Mouse (Mus musculus) CD4-positive, CD25-positive, alpha-beta regulatory T cell, adult 4 months (primary cell): ENCODE measurements at regions not wholly inside any gene's neighbourhood (a gene's known extent, or its start where the extent isn't known, plus 50 kb on each side); places are given as distances from the start of the nearest gene placed in this dataset.
A peak's percentile ranks its signal among the peaks of the same experiment; 100 is the strongest.

Experiments used
- ATAC-seq: one replicate; pipeline ENCODE4 v1.8.0; 2017

DNA sequence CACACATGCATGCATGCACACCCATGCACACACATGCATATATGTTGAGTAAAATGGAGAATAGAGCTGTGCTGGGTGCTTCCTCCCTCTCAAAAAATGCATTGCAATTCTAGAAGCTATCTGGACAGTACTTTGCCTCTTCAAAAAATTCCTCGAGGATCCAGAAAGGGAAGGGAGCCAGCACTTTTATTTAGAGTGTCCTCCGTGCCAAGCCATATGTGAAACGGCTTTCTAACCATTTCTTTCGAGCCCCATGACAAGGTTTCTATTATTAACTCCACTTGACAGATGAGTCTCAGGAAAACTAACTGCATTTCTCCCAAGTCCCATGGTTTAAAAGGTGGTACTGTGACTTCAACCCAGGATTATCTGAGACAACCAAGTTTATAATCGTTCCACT is 140.7 kb upstream of the Usp24 start:
- no peak for ATAC-seq

DNA sequence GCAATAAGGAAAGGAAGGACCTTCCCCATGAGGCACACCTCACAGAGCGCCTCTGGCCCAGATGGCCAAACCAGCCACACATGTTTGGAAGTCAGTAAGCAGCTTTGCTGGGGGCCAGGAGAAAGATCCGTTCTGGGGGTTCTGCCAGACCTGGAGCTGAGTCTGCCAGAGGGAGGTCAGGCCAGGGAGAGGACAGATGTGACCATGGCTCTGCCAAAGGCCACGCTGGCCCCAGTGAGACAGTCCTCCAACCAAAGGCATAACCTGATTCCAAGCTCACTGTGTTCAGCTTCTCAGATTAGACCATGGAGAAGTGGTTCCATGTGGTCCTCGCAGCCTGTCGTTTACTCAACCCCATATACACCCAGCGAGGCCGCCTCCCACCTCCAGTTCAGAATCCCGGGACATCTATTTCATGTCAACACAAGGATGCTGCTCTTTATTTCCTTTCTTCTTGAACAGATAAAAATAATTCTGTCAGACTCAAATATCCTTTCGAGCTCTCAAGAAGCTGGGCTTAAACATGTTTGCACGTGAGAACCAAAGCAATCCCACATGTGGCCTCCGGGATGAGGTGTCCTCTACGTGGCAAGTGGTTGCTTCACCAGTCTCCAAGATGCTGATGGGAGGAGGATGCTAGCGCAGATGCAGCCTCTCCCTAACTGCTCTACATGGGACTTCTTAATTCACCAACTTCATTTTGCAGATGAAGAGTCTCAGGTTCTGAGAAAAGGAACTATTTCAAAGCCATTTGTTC is 130.1 kb upstream of the Usp24 start:
- no peak for ATAC-seq

DNA sequence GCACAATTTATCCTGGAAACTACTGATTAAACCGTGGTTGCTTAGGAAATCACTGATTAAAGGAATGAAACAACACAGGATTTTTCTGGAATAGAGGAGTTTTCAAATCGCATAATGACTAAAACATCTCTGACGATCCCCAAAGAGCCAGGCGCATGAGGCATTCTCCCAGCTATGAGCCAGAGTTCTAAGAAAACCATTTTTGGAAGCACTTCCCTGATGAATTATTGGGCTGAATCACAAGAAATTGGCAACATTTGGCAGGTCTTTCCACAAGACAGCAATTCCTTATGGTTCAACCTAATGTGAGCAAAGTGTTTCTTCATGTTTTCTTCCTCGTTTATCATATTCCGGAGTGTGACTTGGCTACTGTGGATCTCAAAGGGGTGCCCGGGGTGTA is 129.3 kb upstream of the Usp24 start:
- ATAC-seq, result no peak

DNA sequence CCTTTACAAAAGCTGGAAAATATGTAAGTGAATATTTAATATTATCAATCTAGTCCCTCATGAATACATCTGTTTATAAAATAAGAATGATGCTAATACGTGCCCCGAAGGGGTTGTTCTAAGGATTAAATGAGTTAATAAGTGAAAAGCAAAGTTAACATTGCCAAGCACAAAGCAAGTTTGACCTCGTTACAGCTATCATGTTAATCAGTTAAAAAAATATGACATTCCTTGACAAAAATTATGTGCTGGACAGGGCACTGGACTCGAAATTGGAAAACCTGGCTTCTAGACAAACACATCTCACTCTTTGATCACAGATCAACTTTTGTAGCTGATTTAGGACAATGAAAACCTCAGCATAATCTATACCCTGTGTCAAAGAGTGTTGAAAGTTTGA is 125.8 kb upstream of the Usp24 start:
- no peak for ATAC-seq

DNA sequence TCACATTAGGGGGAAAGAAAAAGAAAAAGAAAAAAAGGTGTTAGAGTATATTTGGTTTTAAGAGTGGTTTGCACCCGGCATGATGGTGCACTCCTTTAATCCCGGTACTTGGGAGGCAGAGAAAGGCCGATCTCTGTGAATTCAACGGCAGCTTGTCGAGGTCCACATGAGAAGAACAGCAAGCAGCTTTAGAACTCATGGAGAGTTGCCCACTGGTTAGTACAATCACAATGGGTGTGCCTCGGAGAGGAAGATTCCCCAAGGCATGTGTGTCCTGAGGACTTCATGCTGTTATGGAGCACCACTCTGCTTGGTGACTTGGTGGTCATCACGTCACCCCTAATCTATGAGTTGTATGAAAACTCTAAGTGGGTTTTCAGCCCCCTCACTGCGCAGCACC is 124.7 kb upstream of the Usp24 start:
- ATAC-seq, result no peak

DNA sequence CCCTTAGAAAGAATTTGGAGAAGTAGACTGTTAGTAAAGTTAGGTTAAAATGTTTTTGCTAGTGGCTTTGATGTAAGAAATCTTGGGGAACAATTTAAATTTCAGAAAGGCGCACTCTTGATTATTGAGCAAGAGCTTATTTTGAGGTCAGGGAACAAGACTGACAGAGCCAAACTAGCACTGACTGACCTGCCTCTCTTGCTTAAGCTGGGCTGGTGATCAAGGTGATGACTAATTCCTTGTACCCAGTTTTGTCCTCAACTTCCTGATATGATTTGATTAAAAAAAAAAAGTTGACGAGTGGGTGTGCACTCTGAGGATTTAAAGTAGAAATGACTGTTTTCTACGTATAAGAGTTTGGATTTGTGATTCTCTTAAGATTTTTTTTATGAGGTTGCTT is 124.2 kb upstream of the Usp24 start:
- ATAC-seq, result no peak

DNA sequence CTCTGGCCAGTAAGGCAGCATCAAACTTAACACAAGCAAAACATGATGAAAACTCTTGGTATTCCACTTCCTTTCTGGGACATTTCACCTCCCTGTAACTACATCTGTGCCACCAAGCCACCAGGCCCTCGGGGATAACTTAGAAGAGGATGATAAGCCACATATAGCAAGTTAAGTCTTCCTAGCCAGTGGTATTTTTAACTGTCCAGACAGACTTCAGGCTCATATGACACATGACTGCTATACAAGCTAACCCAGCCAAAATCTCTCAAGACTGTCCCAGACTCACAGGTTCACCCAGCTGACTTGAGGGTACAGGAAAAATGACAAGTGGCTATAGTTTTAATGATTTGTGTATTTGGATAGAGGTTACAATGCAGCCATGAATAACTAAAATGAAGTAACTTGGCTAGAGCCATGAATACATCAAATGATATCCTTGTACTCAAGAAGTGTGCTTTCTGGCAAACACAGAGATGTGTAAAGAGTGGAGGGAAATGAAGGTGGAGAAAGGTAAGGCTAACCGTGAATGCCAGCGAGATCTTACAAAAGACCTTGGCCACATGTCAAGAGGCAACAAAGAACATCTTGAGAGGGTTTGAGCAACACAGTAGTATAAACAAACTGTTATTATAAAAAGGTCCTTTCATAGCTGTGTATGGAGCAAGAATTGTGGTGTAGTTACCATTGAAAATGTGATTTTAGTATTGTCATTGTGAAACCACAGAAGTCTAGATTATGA is 122.6 kb upstream of the Usp24 start:
- ATAC-seq, result no peak

DNA sequence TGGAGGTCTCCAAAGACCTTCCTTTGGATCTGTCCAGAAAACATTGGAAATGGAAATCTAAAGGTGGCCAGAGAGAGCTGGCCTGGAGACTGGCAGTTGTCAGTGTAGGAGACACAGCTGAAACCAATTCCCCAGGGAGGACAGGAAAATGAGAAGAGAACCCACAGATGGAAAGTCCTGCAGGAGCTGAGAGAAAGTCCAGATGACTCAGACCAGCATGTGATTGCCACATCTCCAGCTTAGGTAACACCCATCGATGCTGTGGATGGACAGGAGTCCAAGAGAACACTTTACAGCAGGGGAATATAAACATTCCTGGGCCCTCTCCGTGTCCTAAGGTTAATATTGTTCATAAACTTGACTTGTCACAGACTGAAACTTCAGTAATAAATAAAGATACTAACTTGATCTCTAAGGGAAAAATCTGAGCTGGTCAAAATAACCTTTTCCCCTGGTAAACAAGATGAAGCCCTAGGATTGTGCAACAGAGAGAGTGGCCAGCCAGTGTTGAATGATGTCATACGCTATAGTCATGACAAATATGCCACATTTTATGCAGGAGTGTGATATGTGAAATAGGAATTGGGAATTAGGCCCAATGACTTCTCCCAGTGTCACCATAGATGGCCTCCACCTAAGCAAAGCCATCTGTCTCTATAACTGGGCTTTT is 120.4 kb upstream of the Usp24 start:
- no peak for ATAC-seq

DNA sequence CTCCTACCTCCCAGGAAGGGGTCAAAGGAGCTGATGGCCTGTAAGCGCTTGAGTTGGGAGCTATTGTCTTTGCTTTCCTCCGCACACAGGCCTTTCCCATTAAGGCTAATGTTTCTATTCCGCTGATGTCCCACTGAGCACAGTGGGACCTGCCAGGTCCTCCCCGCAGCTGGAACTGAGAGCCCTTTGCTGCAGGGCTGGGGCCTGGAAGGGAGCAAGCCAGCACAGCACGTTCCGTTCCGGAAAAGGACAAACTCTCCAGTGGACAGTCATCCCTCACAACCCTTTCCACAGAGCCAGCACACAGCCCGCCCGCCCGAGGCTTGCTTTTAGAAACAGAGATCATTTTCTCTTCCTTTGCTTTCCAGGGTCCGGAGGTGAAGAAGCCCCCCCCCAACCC is 116.2 kb upstream of the Usp24 start:
- ATAC-seq, result no peak

DNA sequence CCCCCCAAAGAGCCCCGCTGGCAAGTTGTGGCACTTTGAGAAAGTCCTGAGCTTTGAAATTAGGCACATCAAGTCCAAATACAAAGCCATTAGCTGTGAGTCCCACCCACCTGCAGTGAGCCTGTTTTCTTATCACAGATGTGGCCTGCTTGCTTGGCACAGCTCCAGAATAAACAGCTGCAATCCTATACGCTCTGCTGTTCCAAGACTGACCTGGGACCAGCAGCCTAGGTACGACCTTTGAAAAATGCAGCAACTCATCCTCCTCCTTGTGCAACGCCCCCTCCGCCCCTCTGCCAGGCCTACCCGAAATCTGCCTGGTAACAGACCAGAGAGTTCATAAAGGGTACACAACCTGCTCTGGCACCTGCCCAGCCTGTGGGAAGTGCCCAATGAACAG is 115.8 kb upstream of the Usp24 start:
- ATAC-seq, result no peak

DNA sequence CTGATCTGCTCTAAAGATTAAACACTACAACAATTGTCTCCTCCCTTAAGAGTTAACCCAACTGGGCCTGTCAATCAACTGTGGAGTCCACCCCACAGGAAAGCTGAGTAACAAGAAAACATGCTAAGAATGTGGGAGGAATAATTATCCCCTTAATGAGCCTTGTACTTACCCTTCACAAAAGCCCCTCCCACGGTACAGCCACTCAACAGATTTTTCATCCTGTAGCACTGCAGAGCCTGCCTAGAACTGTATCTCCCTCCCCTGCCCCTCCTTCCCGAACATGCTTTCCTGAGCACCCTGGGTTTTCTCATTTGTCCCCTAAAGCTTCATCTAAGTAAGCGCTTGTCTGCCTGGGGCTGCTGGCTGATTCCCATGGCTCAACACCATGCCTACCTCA is 113.5 kb upstream of the Usp24 start:
- no peak for ATAC-seq

DNA sequence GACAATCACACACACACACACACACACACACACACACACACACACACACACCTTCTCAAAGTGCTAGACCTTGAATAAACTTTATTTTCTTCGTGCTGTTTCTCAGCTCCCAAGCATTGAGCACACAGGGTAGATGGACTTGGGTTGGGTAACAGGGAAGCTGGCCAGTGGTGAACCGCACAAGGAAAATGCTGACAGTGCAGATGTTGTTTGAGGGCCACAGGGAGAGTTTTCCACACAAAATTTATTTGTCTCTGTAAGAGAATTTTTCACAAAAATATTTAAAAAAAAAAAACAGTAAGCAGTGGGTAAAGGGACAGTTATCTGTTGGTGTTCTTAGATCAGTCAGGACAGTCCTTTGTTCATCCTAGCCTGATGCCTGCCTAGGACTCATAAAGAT is 110.8 kb upstream of the Usp24 start:
- ATAC-seq, result no peak

DNA sequence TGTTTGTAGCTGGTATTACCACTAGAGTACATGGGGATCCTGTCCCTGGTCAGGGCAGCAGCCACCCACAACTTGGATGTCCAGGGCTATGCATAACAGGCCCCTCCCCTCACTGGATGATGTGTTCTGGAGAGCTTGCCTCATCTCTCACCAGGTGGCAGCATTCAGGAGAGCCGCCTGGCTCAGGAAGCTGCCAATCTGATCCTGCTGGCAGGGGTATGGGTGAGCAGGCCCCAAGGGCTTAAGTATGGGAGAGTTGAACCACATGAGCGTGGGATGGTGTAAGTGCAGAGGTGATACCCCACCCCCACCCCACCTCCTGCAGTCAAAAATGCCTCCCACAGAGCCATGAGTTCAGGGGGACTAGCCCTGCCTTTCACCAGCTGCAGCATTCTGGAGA is 110.0 kb upstream of the Usp24 start:
- ATAC-seq, result no peak

DNA sequence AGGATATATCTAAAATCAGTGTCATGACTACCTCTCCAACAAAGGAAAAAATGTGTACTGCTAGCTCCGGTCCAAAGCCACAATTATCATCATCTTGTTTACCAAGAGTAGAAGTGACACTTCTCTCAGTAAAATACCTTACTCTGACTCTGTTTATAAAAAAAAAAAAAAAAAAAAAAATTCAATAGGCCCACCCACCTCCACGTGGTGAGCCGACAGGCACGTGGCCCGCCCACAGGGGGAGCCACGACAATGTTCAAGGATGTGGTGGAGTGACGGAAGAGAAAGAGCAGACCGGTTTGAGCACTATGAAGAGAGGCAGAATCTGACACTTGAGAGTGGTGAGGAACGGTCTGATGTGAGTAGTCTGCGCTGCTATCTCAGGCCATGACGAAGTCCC is 106.5 kb upstream of the Usp24 start:
- ATAC-seq, result no peak

DNA sequence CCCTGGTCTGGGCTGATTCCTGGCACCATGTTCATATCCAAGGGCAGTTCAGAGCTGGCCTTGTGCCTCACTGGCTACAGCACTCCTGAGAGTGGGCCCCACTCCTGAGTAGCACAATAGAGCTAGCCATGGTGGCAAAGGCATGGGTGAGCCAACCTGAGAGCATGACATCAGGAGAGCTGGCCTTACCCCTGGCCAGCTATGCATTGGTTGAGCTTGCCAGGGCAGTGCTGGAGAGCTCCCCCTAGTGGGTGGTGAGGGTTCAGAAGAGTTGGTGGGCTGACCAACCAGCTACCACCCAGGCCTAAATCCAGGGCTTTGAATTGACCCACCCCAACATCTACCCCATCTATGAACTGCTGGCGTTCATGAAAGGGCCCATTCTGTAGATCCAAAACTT is 106.0 kb upstream of the Usp24 start:
- no peak for ATAC-seq

DNA sequence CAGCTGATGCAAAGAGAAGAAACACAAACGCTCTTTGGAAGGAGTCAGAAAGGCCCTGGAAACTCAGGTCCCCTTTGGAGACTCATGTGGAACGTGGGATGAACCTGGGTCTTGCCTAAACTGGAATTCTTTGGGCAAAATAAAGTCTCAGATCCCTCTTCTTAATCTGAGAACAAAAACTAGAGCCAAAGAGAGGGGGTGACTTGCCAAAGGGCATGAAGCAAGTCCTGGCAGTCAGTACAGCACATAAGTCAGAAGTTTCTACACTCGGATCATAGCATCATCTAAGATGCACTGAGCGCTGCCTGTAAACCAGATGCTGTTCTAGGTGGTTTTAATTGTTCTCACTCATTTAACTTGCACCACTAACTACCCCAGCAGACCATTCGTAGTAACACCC is 101.8 kb upstream of the Usp24 start:
- ATAC-seq, result no peak

DNA sequence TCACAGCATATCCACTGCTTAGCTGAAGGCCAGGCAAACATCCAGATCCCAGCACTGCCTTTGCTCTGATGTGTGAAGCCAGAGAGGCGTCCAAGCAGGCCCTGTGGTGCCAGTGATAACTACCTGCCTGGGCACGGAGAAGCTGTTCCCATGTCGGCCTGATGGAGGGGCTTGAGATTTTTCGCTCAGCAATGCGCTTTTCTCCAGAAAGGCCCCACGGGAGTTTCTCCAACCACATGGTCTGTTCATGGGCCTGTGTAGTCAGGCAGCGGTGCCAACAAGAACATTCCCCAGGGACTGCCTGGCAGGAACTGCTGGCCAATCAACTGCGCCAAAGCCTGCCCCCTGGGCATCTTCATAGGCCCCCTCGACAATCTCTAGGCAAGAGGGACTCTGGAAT is 95.4 kb upstream of the Usp24 start:
- ATAC-seq, result no peak

DNA sequence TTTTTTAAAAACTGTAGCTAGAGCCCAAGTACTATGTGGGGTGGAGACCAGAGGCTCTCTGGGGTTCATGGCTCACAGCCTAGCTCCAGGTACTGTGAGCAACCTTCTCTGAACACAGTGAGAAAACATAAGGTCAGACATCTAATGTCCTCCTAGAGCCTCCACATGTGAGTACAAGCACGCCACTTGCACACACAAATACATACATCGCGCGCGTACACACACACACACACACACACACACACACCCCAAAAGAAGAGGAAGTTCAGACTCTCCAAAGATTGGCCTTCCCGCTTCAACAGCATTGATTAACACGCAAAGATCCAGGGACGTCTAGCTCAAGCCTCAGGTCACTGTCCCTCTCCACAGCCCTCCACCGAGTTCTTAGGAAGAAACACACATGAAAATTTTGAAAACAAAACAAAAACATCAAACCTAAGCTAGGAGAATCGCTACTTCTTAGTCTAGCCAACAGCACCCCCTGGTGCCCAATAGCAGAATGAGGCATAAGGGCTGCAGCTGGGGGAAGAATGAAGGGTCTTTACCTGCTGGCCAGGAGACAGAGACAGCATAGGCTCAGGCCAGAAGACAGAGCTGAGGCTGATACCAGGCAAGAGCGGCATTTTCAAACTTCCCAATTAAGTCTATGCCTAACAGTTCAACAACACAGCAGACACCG is 90.7 kb upstream of the Usp24 start:
- peak; percentile 58 for ATAC-seq

DNA sequence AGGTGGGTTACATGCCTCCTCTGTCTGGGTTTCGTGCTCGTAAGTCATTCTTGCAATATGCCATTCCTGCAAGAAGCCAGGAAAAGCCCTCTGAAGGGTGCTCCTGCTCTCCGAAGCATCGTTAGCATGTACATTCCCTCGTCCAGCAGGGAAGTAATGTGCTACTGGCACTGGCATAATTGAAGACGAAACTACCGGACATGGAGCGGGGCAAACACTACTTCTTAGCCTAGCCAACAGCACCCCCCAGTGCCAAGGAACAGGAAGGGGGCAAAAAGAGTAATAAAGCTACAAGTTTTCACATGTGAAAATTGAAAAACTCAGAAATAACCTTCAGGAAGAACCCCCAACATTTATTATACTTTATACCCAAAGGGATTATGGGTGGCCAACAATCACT is 88.6 kb upstream of the Usp24 start:
- no peak for ATAC-seq

DNA sequence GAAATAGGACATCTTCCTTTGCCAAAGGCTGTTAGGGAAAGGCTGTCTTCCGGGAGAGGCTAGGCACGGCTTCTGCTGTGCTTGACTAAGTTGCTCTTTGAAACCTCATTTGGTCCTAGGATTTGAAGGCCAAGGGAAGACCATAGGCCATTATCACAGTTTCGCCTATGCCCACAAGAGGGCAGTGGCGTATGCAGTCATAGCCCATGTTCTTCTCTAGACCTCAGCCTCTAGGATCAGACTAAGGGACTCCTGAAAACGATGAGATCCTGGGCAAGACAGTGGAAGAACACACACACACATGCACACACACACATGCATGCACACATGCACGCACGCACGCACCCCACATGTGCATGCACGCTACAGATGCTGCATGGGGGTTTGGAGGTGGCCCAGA is 87.5 kb upstream of the Usp24 start:
- ATAC-seq, result peak; percentile 79

DNA sequence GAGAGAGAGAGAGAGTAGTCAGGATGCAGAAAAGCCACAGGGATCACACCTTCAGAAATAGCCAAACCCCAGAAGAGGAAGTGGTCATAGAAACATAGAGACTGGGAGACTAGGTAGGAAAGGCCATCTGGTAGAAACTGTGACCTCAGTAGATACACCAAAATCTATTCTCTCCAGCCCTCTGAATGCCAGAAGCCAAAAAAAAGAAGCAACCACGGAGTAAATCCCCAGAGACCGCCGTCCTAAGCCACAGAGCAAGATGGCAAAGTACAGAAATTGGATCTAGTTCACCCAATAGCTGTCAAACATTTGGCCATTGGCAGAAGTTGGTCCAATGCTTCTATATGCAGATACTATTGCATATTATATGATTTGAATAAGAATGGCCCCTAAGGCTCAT is 86.5 kb upstream of the Usp24 start:
- ATAC-seq, result no peak

DNA sequence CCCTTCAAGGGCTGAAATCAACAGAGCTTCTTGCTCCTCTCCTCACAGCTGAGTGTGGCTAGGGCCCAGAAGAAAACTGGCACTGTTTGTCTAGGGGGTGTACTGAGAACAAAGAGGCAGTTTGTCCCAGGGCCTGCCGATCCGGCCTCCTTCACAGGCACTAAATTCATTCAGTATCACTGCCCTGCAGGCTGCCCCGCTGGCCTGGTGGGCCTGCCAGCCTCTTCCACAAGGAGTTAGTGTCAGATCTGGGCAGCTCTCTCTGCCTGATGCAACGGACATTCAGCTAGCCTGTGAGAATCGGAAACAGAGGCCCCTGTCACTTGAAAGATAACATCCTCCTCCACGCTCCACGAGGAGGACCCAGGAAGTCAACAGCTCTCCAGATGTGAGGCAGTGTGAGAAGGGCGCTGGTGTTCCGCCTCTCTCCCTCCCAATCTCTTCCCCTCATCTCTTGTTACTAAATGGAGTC is 83.5 kb upstream of the Usp24 start:
- ATAC-seq, result no peak

DNA sequence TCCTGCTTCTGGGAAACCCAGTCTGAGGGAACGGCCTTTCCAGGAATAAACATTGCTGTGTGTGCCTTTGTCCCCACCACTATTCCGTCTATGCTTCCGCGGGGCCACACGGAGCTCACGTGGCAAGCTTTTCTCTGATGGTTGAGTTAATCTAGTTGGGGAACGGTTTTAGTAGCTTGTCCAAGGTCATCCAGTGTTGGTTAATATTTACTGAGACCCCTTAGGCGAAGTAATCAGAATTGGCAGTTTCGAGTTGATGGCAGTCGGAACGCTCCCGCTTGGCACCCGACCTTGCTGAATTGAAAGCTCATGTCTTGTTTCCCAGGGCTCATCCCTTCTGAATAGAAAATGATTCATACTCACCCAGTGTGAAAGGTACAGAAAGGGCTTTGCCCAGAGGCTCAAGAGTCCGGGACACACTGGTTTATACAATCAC is 71.6 kb upstream of the Usp24 start:
- no peak for ATAC-seq
